Mouse (Mus musculus): ENCODE data around the gene Rbms3. TPM values are rescaled to one million over a fixed set of nuclear protein-coding genes. Genes with fewer than 3 reads are reported as not detected.

The Rbms3 gene
- polyA plus RNA-seq, 1 experiment: not detected

- H3K4me3 ChIP-seq (ENCODE audit: insufficient read depth, low read depth, low read length): no peak overlapping the region
- no peak overlapping the region for H3K27ac ChIP-seq (ENCODE audit: insufficient read depth, low read depth, low read length)
- no peak for TF ChIP-seq CTCF (IDR thresholded peaks at IDR 0.05; ENCODE audit: insufficient read depth, low read depth, low read length)
- TF ChIP-seq POLR2A (IDR thresholded peaks at IDR 0.05; ENCODE audit: insufficient read depth, low read depth, low read length): no peak
- H3K4me1 ChIP-seq (ENCODE audit: control insufficient read depth, insufficient read depth, low read length): no peaks in the 10 kb centered on the region
- WGBS: 97% methylated on average over 5 of the region's 5 CpGs
Observed at GRCm38 (mm10) chr9:117558562-117558961, 71.2 kb downstream of the Rbms3 start.

- TF ChIP-seq CTCF (IDR thresholded peaks at IDR 0.05; ENCODE audit: insufficient read depth, low read depth, low read length) (no peak), POLR2A (IDR thresholded peaks at IDR 0.05; ENCODE audit: insufficient read depth, low read depth, low read length) (no peak)
- Histone ChIP-seq H3K27ac (ENCODE audit: insufficient read depth, low read depth, low read length) (no peak overlapping the region), H3K4me1 (ENCODE audit: control insufficient read depth, insufficient read depth, low read length) (no peaks in the 10 kb centered on the region), H3K4me3 (ENCODE audit: insufficient read depth, low read depth, low read length) (no peak overlapping the region)
Observed at GRCm38 (mm10) chr9:117554356-117554755, 75.4 kb downstream of the Rbms3 start.

- TF ChIP-seq CTCF (IDR thresholded peaks at IDR 0.05; ENCODE audit: insufficient read depth, low read depth, low read length): no peak
- no peak for TF ChIP-seq POLR2A (IDR thresholded peaks at IDR 0.05; ENCODE audit: insufficient read depth, low read depth, low read length)
- no peak overlapping the region for H3K27ac ChIP-seq (ENCODE audit: insufficient read depth, low read depth, low read length)
- H3K4me3 ChIP-seq (ENCODE audit: insufficient read depth, low read depth, low read length): no peak overlapping the region
- H3K4me1 ChIP-seq (ENCODE audit: control insufficient read depth, insufficient read depth, low read length): no peaks in the 10 kb centered on the region
- 83% methylated on average over 2 of the region's 2 CpGs for WGBS
Observed at GRCm38 (mm10) chr9:117529281-117529680, 100.4 kb downstream of the Rbms3 start.

- TF ChIP-seq POLR2A (IDR thresholded peaks at IDR 0.05; ENCODE audit: insufficient read depth, low read depth, low read length) (no peak), CTCF (IDR thresholded peaks at IDR 0.05; ENCODE audit: insufficient read depth, low read depth, low read length) (no peak)
- WGBS: 74% methylated on average over 11 of the region's 11 CpGs
- Histone ChIP-seq H3K4me1 (ENCODE audit: control insufficient read depth, insufficient read depth, low read length) (no peaks in the 10 kb centered on the region), H3K27ac (ENCODE audit: insufficient read depth, low read depth, low read length) (no peak overlapping the region), H3K4me3 (ENCODE audit: insufficient read depth, low read depth, low read length) (no peak overlapping the region)
Observed at GRCm38 (mm10) chr9:117508941-117509340, 120.8 kb downstream of the Rbms3 start.

GRCm38 (mm10) chr9:117491866-117492265 is 137.8 kb downstream of the Rbms3 start:
- 84% methylated on average over 2 of the region's 2 CpGs for WGBS
- no peak overlapping the region for H3K27ac ChIP-seq (ENCODE audit: insufficient read depth, low read depth, low read length)
- TF ChIP-seq POLR2A (IDR thresholded peaks at IDR 0.05; ENCODE audit: insufficient read depth, low read depth, low read length): no peak
- no peak for TF ChIP-seq CTCF (IDR thresholded peaks at IDR 0.05; ENCODE audit: insufficient read depth, low read depth, low read length)
- H3K4me3 ChIP-seq (ENCODE audit: insufficient read depth, low read depth, low read length): no peak overlapping the region
- no peaks in the 10 kb centered on the region for H3K4me1 ChIP-seq (ENCODE audit: control insufficient read depth, insufficient read depth, low read length)

GRCm38 (mm10) chr9:117484396-117484795 is 145.3 kb downstream of the Rbms3 start:
- TF ChIP-seq POLR2A (IDR thresholded peaks at IDR 0.05; ENCODE audit: insufficient read depth, low read depth, low read length): no peak
- no peak for TF ChIP-seq CTCF (IDR thresholded peaks at IDR 0.05; ENCODE audit: insufficient read depth, low read depth, low read length)

GRCm38 (mm10) chr9:117476753-117477152 is 153.0 kb downstream of the Rbms3 start:
- no peak for TF ChIP-seq POLR2A (IDR thresholded peaks at IDR 0.05; ENCODE audit: insufficient read depth, low read depth, low read length)
- no peak for TF ChIP-seq CTCF (IDR thresholded peaks at IDR 0.05; ENCODE audit: insufficient read depth, low read depth, low read length)
- H3K4me3 ChIP-seq (ENCODE audit: insufficient read depth, low read depth, low read length): no peak overlapping the region
- no peak overlapping the region for H3K27ac ChIP-seq (ENCODE audit: insufficient read depth, low read depth, low read length)
- H3K4me1 ChIP-seq (ENCODE audit: control insufficient read depth, insufficient read depth, low read length): no peaks in the 10 kb centered on the region
- 87% methylated on average over 13 of the region's 13 CpGs for WGBS

More at GRCm38 (mm10) chr9:117484396-117484795, 145.3 kb downstream of the Rbms3 start:
- H3K4me3 ChIP-seq (ENCODE audit: insufficient read depth, low read depth, low read length): no peak overlapping the region
- no peaks in the 10 kb centered on the region for H3K4me1 ChIP-seq (ENCODE audit: control insufficient read depth, insufficient read depth, low read length)
- H3K27ac ChIP-seq (ENCODE audit: insufficient read depth, low read depth, low read length): no peak overlapping the region
- WGBS: 95% methylated on average over 5 of the region's 5 CpGs

GRCm38 (mm10) chr9:117452816-117453215 is 176.9 kb downstream of the Rbms3 start:
- Histone ChIP-seq H3K4me3 (ENCODE audit: insufficient read depth, low read depth, low read length) (no peak overlapping the region), H3K4me1 (ENCODE audit: control insufficient read depth, insufficient read depth, low read length) (no peaks in the 10 kb centered on the region), H3K27ac (ENCODE audit: insufficient read depth, low read depth, low read length) (no peak overlapping the region)
- WGBS: 61% methylated on average over 10 of the region's 10 CpGs
- TF ChIP-seq CTCF (IDR thresholded peaks at IDR 0.05; ENCODE audit: insufficient read depth, low read depth, low read length): no peak
- no peak for TF ChIP-seq POLR2A (IDR thresholded peaks at IDR 0.05; ENCODE audit: insufficient read depth, low read depth, low read length)

GRCm38 (mm10) chr9:117442611-117443010 is 187.1 kb downstream of the Rbms3 start:
- Histone ChIP-seq H3K27ac (ENCODE audit: insufficient read depth, low read depth, low read length) (no peak overlapping the region), H3K4me1 (ENCODE audit: control insufficient read depth, insufficient read depth, low read length) (no peaks in the 10 kb centered on the region), H3K4me3 (ENCODE audit: insufficient read depth, low read depth, low read length) (no peak overlapping the region)
- TF ChIP-seq POLR2A (IDR thresholded peaks at IDR 0.05; ENCODE audit: insufficient read depth, low read depth, low read length) (no peak), CTCF (IDR thresholded peaks at IDR 0.05; ENCODE audit: insufficient read depth, low read depth, low read length) (no peak)
- 79% methylated on average over 7 of the region's 7 CpGs for WGBS

- TF ChIP-seq POLR2A (IDR thresholded peaks at IDR 0.05; ENCODE audit: insufficient read depth, low read depth, low read length) (no peak), CTCF (IDR thresholded peaks at IDR 0.05; ENCODE audit: insufficient read depth, low read depth, low read length) (no peak)
- no peak overlapping the region for H3K27ac ChIP-seq (ENCODE audit: insufficient read depth, low read depth, low read length)
- no peaks in the 10 kb centered on the region for H3K4me1 ChIP-seq (ENCODE audit: control insufficient read depth, insufficient read depth, low read length)
- no peak overlapping the region for H3K4me3 ChIP-seq (ENCODE audit: insufficient read depth, low read depth, low read length)
- WGBS: 40% methylated on average over 2 of the region's 2 CpGs
Observed at GRCm38 (mm10) chr9:117435856-117436255, 193.9 kb downstream of the Rbms3 start.
